In genomic region chr15:12433893-12434599, GRCm38 (mm10) we compare ENCODE assay signal across 11 mouse cellular contexts.
DNase-seq lines count a peak whose midpoint lies in the region; ATAC-seq lines count a peak whose summit lies in the region.
"Had no signal": no experiment of that assay in that cellular context is flagged by ENCODE, and none has a peak within 500 bp of the region (broad histone marks: within the 10 kb centered on the region; RNA-seq: fewer than 3 reads in every experiment).

No protein-coding gene starts in this region.

- no peaks in the 10 kb centered on the region for H3K27me3 ChIP-seq in midbrain, embryonic 10.5 days (ENCODE audit: low read depth, poor library complexity, severe bottlenecking)
- no peaks in the 10 kb centered on the region for H3K27me3 ChIP-seq in midbrain, embryonic 13.5 days
- H3K27me3 ChIP-seq in limb, embryonic 10.5 days (ENCODE audit: low read depth, poor library complexity, severe bottlenecking): no peaks in the 10 kb centered on the region
- no peaks in the 10 kb centered on the region for H3K27me3 ChIP-seq in stomach, embryonic 14.5 days (ENCODE audit: control insufficient read depth, insufficient read depth, low read length)
- H3K27me3 ChIP-seq: heart, embryonic 13.5 days had no signal

- no peak for ATAC-seq in midbrain, embryonic 13.5 days
- no peak for ATAC-seq in stomach, embryonic 14.5 days (ENCODE audit: insufficient number of reproducible peaks, insufficient read depth, low FRiP score, low read depth)
- ATAC-seq in erythroblast, adult 5-6 weeks (replicated peaks; ENCODE audit: low FRiP score, poor library complexity, severe bottlenecking): no peak

- no peaks in the 10 kb centered on the region for H3K36me3 ChIP-seq in midbrain, embryonic 10.5 days
- no peaks in the 10 kb centered on the region for H3K36me3 ChIP-seq in midbrain, embryonic 13.5 days
- H3K36me3 ChIP-seq in limb, embryonic 10.5 days: no peaks in the 10 kb centered on the region
- no peaks in the 10 kb centered on the region for H3K36me3 ChIP-seq in stomach, embryonic 14.5 days (ENCODE audit: control insufficient read depth, insufficient read depth, low read length)
- H3K36me3 ChIP-seq: heart, embryonic 13.5 days had no signal

- WGBS in midbrain, embryonic 10.5 days: 79% methylated on average over 19 of the region's 19 CpGs
- 82% methylated on average over 19 of the region's 19 CpGs for WGBS in midbrain, embryonic 13.5 days
- 71% methylated on average over 19 of the region's 19 CpGs for WGBS in limb, embryonic 10.5 days
- WGBS in stomach, embryonic 14.5 days: 24% methylated on average over 19 of the region's 19 CpGs

- H3K9ac ChIP-seq in midbrain, embryonic 13.5 days (replicated peaks): no peak overlapping the region
- H3K9ac ChIP-seq in stomach, embryonic 14.5 days (replicated peaks; ENCODE audit: low read depth, low read length): no peak overlapping the region
- H3K9ac ChIP-seq: heart, embryonic 13.5 days; liver, embryonic 14.5 days had no signal

- H3K27ac ChIP-seq in midbrain, embryonic 10.5 days (replicated peaks): peak overlapping the region; percentile 57
- H3K27ac ChIP-seq in midbrain, embryonic 13.5 days: no peak overlapping the region
- H3K27ac ChIP-seq in limb, embryonic 10.5 days: peak overlapping the region; percentile 57
- peak overlapping the region; percentile 84 for H3K27ac ChIP-seq in stomach, embryonic 14.5 days (ENCODE audit: low read length)
- H3K27ac ChIP-seq: heart, embryonic 13.5 days; liver, embryonic 14.5 days had no signal

- H3K4me3 ChIP-seq in midbrain, embryonic 10.5 days: no peak overlapping the region
- no peak overlapping the region for H3K4me3 ChIP-seq in midbrain, embryonic 13.5 days (replicated peaks)
- no peak overlapping the region for H3K4me3 ChIP-seq in limb, embryonic 10.5 days
- no peak overlapping the region for H3K4me3 ChIP-seq in stomach, embryonic 14.5 days (ENCODE audit: low read depth, low read length)
- H3K4me3 ChIP-seq: heart, embryonic 13.5 days had no signal

- DNase-seq in heart, postnatal 4 days: peak; percentile 35
- no peak for DNase-seq in heart, postnatal 10 days
- DNase-seq in midbrain, embryonic 10.5 days (ENCODE audit: low spot score): no peak
- no peak for DNase-seq in limb, embryonic 10.5 days (ENCODE audit: low spot score)
- DNase-seq in left cerebral cortex, adult 8-10 months (ENCODE audit: low spot score in 2 of 2): no peak
- DNase-seq: retina, postnatal 1 day had no signal

- peaks cover 48% of the 10 kb centered on the region for H3K4me1 ChIP-seq in midbrain, embryonic 10.5 days
- peaks cover 3% of the 10 kb centered on the region; the same call in 1 of the 2 replicates for H3K4me1 ChIP-seq in midbrain, embryonic 13.5 days (replicated peaks)
- peaks cover 56% of the 10 kb centered on the region for H3K4me1 ChIP-seq in limb, embryonic 10.5 days
- H3K4me1 ChIP-seq in stomach, embryonic 14.5 days (ENCODE audit: control insufficient read depth, insufficient read depth, low read length): peaks cover 17% of the 10 kb centered on the region

- intact Hi-C loops in heart, postnatal 10 days (cut with DNase I): no loop called here

- no peak overlapping the region for H3K4me2 ChIP-seq in midbrain, embryonic 13.5 days (replicated peaks)
- peak overlapping the region; percentile 18 for H3K4me2 ChIP-seq in stomach, embryonic 14.5 days (replicated peaks; ENCODE audit: low read depth, low read length)
- H3K4me2 ChIP-seq: heart, embryonic 13.5 days had no signal

- no peaks in the 10 kb centered on the region for H3K9me3 ChIP-seq in midbrain, embryonic 10.5 days (replicated peaks)
- no peaks in the 10 kb centered on the region for H3K9me3 ChIP-seq in midbrain, embryonic 13.5 days
- H3K9me3 ChIP-seq in limb, embryonic 10.5 days (replicated peaks): no peaks in the 10 kb centered on the region
- H3K9me3 ChIP-seq in stomach, embryonic 14.5 days (ENCODE audit: control insufficient read depth, low read depth, low read length): no peaks in the 10 kb centered on the region
- H3K9me3 ChIP-seq: heart, embryonic 13.5 days had no signal
